Mouse (Mus musculus) thymus, adult 2 months (tissue): ENCODE measurements around the gene Ip6k1.

ENCODE experiments used
- CTCF ChIP-seq: fragments of 200-500 bp; IDR thresholded peaks from 2 replicates; pipeline ENCODE4 v1.5.1; 2012; ENCODE audit warnings: mild to moderate bottlenecking, control low read depth, low read length, moderate library complexity, borderline replicate concordance; ENCODE audit not compliant: control insufficient read depth, poor library complexity, insufficient read depth; ENCODE audit errors: extremely low read depth
- POLR2A ChIP-seq: fragments of 200-500 bp; IDR thresholded peaks from 2 replicates; pipeline ENCODE4 v1.6.1; 2012; ENCODE audit warnings: mild to moderate bottlenecking, low read length, control low read depth, moderate library complexity; ENCODE audit not compliant: control insufficient read depth, poor library complexity, insufficient read depth; ENCODE audit errors: extremely low read depth

- TF ChIP-seq CTCF (no peak), POLR2A (0 out of 2 replicates have a peak, but pooled peaks have one; percentile 40)
Observed at GRCm38 (mm10) chr9:107975399-107976386, 26.6 kb upstream of the Ip6k1 start, which contains the start of gene Uba7.
